Mouse (Mus musculus) olfactory bulb, adult 2 months (tissue): ENCODE data around the gene Tnk2.

Experiments used
- CTCF ChIP-seq: fragments of 200-500 bp; IDR thresholded peaks from 2 replicates; pipeline ENCODE4 v1.5.1; 2012; ENCODE audit warnings: low read depth, mild to moderate bottlenecking, low read length, moderate library complexity; ENCODE audit not compliant: insufficient read depth
- POLR2A ChIP-seq: fragments of 200-500 bp; IDR thresholded peaks from 2 replicates; pipeline ENCODE4 v1.6.1; 2012; ENCODE audit warnings: mild to moderate bottlenecking, low read depth, low read length, moderate library complexity; ENCODE audit not compliant: insufficient read depth

- no peak for TF ChIP-seq CTCF
- no peak for TF ChIP-seq POLR2A
These were observed 23.2 kb downstream of the Tnk2 start for GRCm38 (mm10) chr16:32666671-32667551.
